Mouse (Mus musculus) activated CD4-positive, CD25-positive, alpha-beta regulatory T cell, adult 9 weeks (primary cell): ENCODE results near the gene Fubp1. TPM values are rescaled to one million over a fixed set of nuclear protein-coding genes. Genes with fewer than 3 reads are reported as not detected.

Experiments used
- polyA plus RNA-seq: library from polyadenylated mRNA; unstranded; fragments of 100-300 nt; shearing (Covaris generic); gene quantifications from one replicate; pipeline ENCODE4 v1.2.1, GENCODE M21; 2017

Fubp1 gene
- polyA plus RNA-seq = 241 TPM

GRCm38 (mm10) chr3:152209967-152210634, at the start of gene Fubp1, which contains the start of gene Dnajb4:
TSS of gene Fubp1 (plus strand) at chr3:152210422.
TSS of gene Dnajb4 (minus strand) at chr3:152210302.

DNA sequence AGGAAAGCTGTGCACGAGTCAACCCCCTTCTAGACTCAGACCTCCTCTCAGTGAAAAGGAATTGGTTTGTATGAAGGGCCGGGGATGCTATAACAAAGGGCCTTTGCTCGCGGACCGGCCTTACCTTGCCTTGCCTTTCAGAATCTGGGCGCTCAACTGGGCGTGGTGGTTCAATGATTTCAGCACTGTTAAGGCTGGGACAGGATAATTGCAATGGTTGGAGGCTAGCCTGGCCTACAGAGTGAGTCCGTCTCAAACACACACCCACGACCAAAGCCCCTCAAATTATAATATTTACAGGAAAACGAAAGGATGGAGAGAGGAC, 44.2 kb upstream of the Fubp1 start, which contains the start of gene Gipc2:
Gipc2 (minus strand) TSS at position 132 of the 325 bp plus-strand sequence.

DNA sequence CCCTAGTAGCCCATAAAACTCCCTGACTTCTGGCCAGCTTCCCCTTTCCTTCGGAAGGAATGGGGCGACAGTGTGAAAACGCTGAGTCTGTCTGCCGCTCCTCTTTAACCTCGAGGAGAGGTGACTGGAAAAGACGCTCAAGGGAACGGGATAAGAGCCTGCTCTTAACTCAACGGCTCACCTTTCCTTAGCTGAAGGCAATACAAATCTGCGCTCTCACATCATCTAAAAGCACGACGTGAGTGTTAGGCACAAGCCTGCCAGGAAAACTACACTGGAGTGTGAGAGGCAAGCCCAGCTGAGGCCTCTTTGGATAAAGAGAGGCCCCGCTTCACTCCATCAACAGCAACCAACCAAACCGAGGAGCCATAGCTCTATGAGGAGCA, 55.8 kb downstream of the Fubp1 start, which contains the start of gene Nexn:
Nexn (minus strand) TSS at position 315 of the 386 bp plus-strand sequence.

Other genes starting within 250 kb of the Fubp1 start
- not detected for gene Gipc2, start 44.2 kb upstream of the Fubp1 start, polyA plus RNA-seq
- gene Dnajb4, start 120 bp upstream of the Fubp1 start, polyA plus RNA-seq = 13.0 TPM
- 0.18 TPM for gene Nexn, start 55.9 kb downstream of the Fubp1 start, polyA plus RNA-seq
- gene Miga1, start 130.0 kb downstream of the Fubp1 start, polyA plus RNA-seq = 17.3 TPM
- 55.4 TPM for gene Usp33, start 136.1 kb downstream of the Fubp1 start, polyA plus RNA-seq
- 32.4 TPM for gene Zzz3, start 185.1 kb downstream of the Fubp1 start, polyA plus RNA-seq